Mouse (Mus musculus) frontal cortex, postnatal 10 days (tissue): ENCODE measurements at regions not wholly inside any gene's neighbourhood (a gene's known extent, or its start where the extent isn't known, plus 50 kb on each side); places are given as distances from the start of the nearest gene placed in this dataset.
"Not testable (repeated sequence)": the region's sequence is repeated elsewhere in the genome, so short reads cannot be mapped to it uniquely, and the experiment has no call there.

Source experiments
- DNase-seq, 2 experiments: peaks; one replicate each; pipeline ENCODE4 v3.0.0; 2022; ENCODE audit warnings: low spot score in 2 of 2, mixed read lengths in 1 of 2

DNA sequence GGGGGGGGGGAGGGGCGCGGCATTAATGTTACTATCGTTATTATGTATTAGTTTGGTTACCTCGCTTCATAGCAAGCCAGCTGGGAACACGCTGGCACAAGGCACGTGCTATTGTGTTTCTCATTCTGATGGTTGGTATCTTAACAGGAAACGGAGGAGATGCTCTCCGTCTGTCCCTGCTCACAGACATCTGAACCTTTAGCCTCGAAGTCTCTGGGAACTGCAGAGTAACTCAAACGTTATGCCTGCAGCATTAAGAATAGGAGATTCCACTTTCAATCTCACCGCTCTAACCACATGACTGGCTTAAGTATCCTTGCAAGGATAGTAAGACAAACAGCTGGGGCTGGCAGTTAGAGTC is 80.0 kb downstream of the Nfkbiz start:
- no peak for DNase-seq

DNA sequence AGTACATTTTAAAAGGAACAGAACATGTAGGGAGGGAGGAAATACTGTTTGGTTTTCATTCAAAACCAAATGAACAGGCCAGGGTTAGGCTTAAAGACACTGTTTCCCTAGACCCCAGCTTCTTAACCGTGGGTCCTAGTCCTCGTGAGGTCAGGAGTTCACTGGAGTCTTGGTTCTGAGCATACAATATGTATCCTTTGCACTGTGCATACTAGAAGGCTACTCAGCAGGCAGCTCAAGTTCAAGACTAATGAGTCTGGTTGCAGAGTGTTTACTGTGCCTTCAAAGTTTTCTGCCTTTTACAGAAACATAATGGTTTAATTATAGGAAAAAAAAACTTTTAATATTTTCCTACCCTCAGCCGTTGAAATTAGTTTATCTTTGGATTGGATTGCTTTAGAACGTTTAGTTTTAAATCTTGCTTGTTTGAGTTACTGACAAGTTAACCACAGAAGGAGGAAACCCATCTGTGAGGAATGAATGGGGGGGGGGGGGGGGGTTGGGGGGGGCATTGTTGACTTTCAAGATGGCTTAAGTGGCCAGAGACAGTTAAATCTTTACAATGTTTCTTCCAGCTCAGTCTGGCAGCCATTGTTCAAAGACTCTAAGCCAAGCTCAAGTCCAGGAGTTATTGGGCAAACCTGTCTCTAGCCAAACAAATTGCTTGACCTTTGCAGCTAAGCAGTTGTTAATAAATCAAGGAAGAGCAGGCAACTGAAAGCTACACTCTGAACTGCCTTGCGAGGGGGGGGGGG is 80.6 kb downstream of the Nfkbiz start:
- DNase-seq: no peak

DNA sequence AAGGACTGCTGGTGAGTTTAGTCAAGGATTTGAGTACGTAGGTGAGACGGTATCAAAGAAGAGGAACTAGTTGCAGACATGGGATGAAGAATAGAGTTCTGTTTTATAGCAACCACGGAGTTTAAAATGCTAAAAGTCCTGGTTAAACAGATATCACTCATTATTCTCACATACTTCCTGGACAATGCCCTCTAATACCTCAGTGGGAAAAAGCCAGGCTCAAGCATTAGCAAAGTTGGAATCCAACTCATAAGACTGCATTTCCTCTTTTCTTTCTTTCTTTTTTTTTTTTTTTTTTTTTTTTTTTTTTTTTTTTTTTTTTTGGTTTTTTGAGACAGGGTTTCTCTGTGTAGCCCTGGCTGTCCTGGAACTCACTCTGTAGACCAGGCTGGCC is 81.3 kb downstream of the Nfkbiz start:
- DNase-seq: not testable (repeated sequence)

DNA sequence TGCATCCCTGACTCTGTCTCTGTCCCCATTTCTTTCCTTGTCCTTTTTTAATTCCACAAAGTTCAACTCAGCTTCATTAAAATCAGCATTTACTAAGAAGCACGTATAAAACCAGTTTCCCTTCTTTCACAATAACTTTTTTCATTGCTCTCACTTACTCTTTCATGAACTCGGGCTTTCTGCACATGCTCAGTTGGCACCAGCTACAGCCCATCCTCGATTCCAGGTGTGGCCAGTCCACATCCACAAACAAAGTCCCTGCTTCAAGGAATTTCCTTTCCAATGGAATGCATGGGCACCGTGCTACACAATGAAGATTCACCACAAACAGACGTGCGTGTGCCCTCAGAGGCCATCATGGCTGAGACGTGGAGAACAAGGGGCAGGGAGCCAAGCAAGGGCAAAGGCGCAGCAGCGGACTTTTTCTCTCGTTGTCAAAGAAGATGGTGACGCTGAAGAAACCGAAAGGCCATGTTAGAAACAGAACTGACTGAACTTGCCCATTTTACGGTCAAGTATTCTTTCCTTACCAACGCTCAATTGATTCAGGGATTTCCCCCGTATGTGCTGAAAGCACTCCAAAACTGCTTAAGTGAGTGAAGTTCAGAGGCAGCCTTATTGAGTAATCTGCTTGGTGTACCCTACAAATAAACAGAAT is 81.8 kb downstream of the Nfkbiz start:
- DNase-seq: no peak

DNA sequence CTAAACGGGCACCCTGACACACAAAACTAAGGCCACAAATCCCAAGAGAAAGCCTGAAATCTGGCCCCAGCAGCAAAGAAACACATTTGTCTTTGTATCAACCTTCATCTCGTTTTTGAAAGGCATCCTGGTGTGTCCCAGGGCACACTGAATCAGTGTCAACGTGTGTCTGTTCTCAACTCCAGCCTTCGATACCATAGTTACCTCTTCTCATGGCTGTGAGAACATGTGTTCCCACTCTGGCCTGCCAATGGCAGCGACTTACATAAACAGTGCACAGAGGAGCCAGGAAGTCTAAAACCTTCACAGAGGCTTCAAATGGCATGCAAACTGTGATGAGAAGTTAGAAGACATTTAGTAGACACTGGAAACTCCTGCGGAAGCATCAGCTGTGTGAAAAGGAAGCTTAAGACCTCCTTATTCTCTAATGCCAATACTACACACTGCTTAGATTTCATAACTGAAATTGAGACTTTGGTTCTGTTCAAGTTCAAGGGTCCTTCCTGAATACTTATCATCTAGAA is 83.3 kb downstream of the Nfkbiz start:
- DNase-seq: no peak

DNA sequence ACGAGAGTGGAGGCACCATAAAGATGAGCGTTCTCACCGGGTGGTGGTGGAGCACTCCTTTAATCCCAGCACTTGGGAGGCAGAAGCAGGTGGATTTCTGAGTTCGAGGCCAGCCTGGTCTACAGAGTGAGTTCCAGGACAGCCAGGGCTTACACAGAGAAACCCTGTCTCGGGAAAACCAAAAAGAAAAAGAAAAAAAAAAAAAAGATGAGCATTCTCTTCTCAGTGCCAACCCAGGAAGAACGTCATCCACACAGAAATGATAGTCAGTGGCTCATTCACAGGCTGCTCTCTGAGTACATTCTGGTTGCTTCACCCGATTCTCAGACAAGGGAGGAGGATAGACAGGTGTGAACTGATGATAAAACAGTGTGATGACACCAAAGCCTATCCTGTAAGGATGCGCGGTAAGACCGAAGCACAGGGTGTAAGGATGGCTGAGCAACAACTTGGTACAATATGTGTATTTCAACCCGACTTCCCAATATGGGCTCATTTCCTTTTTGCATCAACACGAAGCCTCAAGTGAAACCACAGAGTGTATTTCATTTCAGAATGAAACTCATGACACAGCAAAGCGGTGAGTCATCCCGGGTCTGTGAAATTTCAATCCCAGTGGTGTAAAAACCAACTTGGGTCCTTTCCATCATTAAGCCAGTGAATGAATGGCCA is 84.5 kb downstream of the Nfkbiz start:
- no peak for DNase-seq

DNA sequence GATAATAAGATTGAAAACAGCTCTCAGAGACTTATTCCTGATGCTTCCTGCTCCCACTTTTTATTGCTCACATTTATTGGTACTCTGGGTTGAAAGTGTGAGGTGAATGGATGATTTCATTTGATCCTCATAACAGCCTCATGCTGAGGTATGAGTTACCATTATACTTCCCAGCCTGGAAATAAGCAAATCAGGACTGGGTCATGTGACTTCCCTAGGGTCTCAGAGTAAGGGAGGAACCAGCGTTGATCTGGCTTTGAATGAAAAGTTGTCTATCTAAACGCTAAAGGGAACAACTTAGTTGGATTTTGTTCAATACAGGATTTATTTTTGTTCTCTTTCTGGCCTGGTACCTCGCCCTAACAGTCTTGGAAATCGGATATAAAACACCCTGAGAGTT is 85.3 kb downstream of the Nfkbiz start:
- DNase-seq: no peak

DNA sequence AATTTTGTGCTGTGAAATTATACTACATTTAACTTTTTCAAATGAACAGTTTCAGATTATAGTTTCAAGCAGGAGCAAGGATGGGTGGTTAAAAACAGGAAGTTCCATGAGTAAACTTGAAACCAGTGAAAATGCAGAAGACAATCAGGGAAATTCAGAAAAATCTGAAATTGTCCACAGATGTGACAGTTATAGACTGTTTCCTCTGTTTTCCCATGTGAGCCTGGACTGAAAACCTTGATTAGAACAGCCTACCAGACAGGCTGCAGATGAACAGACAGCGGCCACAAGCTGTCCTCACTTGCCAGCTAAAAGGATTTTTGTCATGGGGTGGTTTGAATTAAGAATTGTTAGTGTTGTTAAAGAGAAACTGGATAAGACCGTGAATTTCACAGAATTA is 91.4 kb downstream of the Nfkbiz start:
- DNase-seq: no peak

DNA sequence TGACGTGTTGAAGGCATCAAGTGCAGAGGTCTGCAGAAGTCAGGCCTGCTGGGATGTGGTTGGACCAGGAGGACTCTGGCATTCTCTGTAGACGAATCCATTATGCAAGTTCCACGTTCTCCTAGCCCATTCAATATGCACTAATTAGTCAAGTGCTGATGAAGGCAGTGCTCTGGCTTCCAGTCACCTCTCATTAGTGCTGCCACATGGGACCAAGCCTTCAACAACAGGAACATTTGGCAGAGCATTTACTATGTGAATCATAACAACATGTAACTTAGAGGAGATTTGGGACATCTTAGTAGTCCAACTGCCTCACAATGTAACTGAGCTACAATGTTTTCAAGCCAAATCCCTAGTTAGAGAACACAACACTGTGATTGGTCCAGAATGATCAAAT is 92.5 kb downstream of the Nfkbiz start:
- no peak for DNase-seq

DNA sequence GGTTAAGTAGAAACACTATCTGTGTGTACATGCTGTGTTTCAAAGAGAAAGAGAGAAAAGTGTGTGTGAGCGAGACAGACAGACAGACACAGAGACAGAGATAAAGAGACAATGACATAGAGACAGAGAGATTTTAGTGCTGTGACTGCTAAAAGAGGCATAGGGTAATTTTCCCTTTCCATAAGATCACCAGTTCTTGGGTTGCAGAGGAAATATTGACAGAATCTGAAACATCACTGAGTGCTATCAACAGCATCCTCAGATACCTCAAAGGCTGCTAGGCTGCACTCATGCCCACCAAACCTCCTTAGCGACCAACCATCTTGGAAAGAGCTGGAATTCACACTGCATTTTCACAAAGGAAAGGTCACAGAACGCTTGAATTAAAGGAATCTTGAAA is 93.6 kb downstream of the Nfkbiz start:
- no peak for DNase-seq

DNA sequence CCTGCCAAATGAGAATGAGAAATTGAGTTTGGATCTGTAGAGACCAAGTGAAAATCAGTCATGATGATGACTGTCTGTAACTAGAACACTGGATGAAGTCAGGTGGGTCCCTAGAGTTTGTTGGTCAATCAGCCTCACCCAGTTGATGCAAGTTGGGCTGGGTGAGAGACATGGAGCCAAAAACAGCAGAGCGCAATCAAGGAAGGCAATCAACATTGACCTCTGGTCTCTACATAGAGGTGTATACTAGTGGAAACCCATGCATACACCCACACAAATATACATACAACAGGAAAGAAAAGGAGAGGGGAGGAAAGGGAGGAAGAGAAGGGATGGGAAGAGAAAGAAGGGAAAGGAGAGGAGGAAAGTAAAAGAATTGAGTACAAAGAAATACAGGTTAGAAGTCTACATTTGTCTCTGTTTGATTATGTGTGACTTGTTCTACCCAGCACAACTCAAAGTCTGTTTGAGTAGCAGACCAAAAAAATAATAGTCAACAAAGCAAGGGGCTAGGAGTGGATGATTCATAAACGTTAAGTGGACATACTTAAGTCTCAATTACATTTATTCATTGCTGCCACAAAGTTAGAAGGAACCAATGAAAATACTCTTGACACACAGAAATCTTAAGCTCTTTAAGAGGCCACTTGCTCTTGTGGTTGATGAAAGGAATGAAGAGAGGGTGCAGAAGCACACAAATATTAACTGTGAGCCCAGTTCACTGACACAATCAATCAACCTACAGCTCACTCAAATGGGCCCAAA is 97.4 kb downstream of the Nfkbiz start:
- no peak for DNase-seq

DNA sequence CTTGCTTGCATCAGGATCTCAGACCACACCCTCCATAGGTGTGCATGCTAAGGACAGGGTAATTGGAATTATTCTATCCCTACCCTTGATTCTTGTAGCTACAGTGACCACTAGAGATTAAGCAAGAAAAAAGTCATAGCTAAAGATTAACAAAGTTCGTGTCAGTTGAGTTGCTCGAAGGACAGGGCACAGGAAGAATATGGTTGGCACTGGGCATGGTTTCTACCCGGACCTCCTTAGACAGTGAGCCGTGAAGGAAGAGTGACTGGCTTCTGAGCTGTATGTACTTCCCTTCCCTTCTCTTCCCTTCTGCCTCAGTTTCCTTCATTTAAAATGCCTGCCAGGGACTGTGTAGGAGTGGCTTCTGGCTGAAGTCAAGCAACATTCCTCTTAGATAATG is 100.0 kb downstream of the Nfkbiz start:
- no peak for DNase-seq

DNA sequence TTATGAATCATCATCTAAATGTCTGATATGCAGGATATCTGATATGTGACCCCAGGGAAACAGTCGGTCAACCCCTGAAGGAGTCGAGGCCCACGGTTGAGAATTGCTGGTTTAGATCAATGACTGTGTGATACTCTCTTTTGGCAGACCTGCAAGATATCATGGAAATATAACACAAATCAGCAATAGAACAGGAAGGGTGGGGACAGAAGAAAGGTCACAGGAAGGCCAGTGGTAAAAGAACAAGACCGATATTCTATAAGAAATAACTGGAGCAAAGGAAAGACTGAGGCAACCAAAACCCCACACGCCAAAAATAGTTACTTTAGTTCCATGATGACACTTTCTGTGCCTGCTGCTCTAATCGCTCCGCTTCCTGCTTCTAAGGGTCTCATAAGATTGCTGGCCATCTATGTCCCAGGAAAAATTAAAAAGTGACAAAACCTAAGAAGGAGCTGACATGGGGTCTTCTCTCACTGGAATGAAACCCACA is 103.2 kb downstream of the Nfkbiz start:
- no peak for DNase-seq

DNA sequence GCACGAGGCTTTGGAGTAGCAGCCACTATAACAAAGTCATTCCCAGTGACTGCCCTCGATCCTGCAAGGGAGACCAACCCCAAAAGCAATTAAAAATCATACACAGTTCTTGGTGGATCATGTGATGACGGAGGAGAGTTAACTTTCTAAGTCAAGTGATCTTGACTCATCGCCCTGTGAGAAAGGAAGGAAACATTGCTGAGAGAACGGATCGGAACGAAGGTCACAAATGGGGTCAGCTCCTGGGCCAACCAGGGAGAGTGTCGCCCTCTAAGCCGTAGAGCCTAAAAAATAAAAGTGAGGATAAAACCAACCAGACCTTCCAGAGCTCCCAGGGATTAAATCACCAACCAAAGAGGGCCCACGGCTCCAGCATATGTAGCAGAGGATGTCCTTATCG is 104.4 kb downstream of the Nfkbiz start:
- no peak for DNase-seq

DNA sequence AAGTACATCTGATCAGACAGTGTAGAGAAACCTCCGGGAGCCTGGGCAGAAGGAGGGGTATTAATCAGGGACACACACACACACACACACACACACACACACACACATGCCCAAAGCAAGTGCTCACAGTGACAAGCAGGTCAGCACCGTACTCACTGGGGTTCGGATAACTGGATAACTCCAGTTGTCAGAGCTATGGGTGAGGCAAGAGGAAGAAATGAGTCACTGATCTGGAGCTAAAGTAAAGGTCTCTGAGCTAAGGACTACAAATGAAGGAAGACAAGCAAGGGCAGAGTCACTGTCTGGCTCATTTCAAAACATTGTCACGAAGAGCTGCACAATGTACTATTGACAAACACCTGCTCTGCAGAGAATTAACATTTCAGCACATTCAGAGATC is 104.9 kb downstream of the Nfkbiz start:
- no peak for DNase-seq

DNA sequence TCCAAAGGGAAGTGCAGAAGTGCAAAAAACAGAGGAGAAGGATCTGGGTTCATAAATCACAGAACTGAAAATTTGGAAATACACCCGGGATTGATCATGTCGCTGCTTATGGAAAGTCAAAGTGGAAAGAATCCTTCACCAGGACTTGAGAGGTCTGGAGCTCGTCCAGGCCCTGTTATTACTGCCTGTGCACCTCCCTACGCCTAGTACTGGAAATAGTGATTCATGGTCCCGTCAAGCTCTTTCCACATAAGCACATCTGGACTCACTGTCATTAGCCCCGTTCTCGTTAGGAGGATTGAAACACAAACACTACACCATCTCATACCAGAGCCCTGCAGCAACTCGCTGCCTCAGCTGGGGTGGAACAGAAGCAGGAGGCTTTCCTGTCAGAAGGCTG is 107.7 kb downstream of the Nfkbiz start:
- no peak for DNase-seq

DNA sequence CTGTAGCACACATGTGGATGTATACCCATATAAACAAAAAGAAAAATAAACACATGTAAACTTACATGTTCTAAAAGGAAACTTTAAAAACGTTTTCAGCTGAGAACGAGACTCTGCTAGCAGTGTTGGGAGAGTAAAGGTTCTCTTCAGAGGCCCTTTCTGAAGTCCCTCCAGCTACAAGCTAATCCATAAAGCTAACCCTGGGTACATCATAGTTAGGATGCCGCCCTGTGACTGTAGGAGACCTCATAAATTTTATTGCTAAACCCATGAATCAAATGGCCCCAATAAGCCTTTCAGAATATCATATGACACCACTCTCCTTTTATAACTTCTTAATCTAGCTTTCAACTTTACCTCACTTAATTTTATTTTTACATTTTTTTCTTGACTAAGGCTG is 112.2 kb downstream of the Nfkbiz start:
- no peak for DNase-seq

DNA sequence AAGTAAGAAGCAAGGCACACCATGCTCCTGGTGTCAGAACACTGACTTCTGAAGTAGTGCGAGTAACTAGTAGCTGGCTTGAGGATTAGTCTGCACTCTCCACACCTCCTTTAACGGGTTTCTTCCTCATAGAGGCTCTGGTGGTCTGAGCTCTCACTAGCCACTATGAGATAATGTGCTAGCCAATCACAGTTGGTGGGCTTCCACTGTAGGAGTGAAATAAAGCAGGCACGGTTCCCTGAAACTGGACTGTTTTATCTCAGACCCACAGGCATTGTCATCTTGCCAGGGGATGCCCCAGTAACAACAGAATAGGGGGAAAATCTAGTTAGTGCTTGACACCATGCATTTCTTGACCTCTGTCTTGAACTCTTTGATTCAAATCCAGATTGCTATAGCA is 118.3 kb downstream of the Nfkbiz start:
- no peak for DNase-seq

DNA sequence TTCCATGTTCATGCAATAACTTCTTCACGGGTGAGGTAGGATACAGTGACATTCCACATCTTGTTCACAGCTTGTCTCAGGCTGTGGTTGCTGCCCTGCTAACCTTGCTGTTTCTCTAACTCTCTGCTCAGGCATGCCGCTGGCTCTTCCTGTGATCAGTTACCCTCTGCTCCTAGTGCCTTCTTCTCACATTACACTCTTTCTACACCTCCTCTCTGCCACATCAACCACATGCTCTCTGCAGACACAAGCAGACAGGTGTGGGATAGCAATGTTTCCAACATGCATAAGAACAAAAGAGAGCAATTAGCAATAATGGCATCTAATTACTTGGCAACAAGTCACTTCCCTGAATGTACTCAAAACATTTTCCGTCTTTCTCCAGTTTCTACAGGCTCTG is 128.7 kb downstream of the Nfkbiz start:
- DNase-seq: no peak

DNA sequence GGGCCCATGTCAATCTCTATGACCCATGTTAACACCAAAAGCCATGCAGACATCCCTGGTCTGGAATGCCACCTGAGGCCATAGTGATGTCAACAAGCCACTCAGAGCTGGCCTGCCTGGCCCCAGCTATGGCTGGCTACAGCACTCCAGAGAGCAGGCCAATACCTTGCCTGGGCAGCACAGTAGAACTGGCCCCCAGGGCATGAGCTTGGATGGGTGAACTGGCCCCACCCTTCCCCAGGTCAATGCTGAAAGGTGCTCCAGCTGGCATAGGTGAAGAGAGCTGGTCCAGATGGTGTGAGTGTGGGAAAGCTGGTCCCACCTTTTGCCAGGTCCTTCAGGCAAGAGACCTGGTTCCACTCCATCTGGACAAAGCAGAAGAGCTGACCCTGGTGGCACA is 132.2 kb downstream of the Nfkbiz start:
- DNase-seq: no peak

DNA sequence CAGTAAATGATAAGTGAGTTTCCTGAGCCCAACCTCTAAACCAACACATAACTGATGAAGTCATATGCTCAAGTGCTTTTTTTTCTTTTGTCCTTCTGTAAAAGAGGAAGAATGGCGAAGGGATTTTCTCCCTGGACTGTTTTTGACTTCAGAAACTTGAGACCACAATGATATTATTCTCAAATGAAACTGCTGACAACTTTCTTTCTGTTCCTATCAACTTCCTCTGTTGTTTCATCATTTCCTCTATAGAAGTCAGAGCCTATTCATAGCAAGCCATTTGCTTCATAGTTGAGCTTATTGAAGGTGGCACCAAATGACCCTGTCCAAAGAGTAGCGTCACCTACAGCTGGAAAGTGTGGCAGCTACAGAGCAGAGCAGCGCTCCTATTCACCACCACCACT is 140.2 kb downstream of the Nfkbiz start:
- no peak for DNase-seq

DNA sequence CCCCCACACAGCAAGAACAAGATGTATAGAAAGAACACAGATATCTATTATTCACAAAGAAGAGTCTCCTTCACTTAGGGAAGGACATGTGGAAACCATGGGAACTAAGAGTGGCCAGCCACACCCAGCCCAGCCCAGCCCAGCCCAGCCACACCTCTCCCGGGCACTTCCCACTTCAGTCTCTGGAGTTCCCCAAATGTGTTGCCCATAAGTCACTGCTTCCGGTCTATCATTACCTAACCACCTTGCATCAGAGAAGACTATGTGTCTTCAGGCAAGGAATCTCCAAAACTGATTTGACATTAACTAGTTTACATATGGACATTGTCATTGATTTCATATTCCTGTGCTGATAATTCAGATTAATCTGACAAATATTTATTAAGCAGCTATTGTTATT is 147.6 kb downstream of the Nfkbiz start:
- no peak for DNase-seq
